Mouse (Mus musculus): ENCODE measurements at regions not wholly inside any gene's neighbourhood (a gene's known extent, or its start where the extent isn't known, plus 50 kb on each side); places are given as distances from the start of the nearest gene placed in this dataset.
"Not testable (repeated sequence)": the region's sequence is repeated elsewhere in the genome, so short reads cannot be mapped to it uniquely, and the experiment has no call there.

- DNase-seq, result not testable (repeated sequence)
Measured at GRCm38 (mm10) chr17:13552840-13553239, 198.5 kb downstream of the Tcp10c start.

GRCm38 (mm10) chr17:13555311-13556059, 201.1 kb downstream of the Tcp10c start:
- DNase-seq, result not testable (repeated sequence)

GRCm38 (mm10) chr17:13556060-13556660, 201.8 kb downstream of the Tcp10c start:
- not testable (repeated sequence) for DNase-seq

GRCm38 (mm10) chr17:13558863-13559262, 201.5 kb upstream of the Afdn start:
- DNase-seq, result no peak

GRCm38 (mm10) chr17:13561342-13561741, 199.0 kb upstream of the Afdn start:
- DNase-seq, result no peak

- no peak for DNase-seq
Measured at GRCm38 (mm10) chr17:13562974-13563373, 197.4 kb upstream of the Afdn start.

- no peak for DNase-seq
Measured at GRCm38 (mm10) chr17:13564800-13565199, 195.5 kb upstream of the Afdn start.

- no peak for DNase-seq
Measured at GRCm38 (mm10) chr17:13566680-13567079, 193.7 kb upstream of the Afdn start.

GRCm38 (mm10) chr17:13567183-13567582, 193.2 kb upstream of the Afdn start:
- no peak for DNase-seq

- DNase-seq, result no peak
Measured at GRCm38 (mm10) chr17:13570796-13571195, 189.5 kb upstream of the Afdn start.

- no peak for DNase-seq
Measured at GRCm38 (mm10) chr17:13572204-13572833, 188.0 kb upstream of the Afdn start.

GRCm38 (mm10) chr17:13573036-13573435, 187.3 kb upstream of the Afdn start:
- DNase-seq, result no peak

GRCm38 (mm10) chr17:13574122-13574521, 186.2 kb upstream of the Afdn start:
- no peak for DNase-seq

GRCm38 (mm10) chr17:13574682-13575444, 185.5 kb upstream of the Afdn start:
- no peak for DNase-seq

GRCm38 (mm10) chr17:13577798-13578197, 182.5 kb upstream of the Afdn start:
- DNase-seq, result no peak

- DNase-seq, result no peak
Measured at GRCm38 (mm10) chr17:13581214-13581920, 179.0 kb upstream of the Afdn start.

GRCm38 (mm10) chr17:13581995-13582588, 178.2 kb upstream of the Afdn start:
- DNase-seq, result no peak

- DNase-seq, result peak; percentile 33
Measured at GRCm38 (mm10) chr17:13583475-13584233, 176.7 kb upstream of the Afdn start.

GRCm38 (mm10) chr17:13584394-13584793, 175.9 kb upstream of the Afdn start:
- DNase-seq, result no peak

GRCm38 (mm10) chr17:13590240-13590837, 170.0 kb upstream of the Afdn start:
- not testable (repeated sequence) for DNase-seq

All from cerebellum, adult 11 months (tissue).